Mouse (Mus musculus) heart, adult 2 months (tissue): ENCODE data around the gene Olfr449. TPM values are rescaled to one million over a fixed set of nuclear protein-coding genes. Genes with fewer than 3 reads are reported as not detected.

Experiments
- DNase-seq, 2 experiments: peaks; one replicate each; pipeline ENCODE4 v3.0.0; 2021
- H3K27ac ChIP-seq: fragments of 200-600 bp; 2 replicates; pipeline ENCODE4 v1.8.1; 2022
- H3K27me3 ChIP-seq: fragments of 200-500 bp; 2 replicates; pipeline ENCODE4 v1.6.1; 2012; ENCODE audit warnings: mild to moderate bottlenecking, low read length, inconsistent platforms, mixed read lengths; ENCODE audit not compliant: control insufficient read depth, insufficient read depth
- H3K36me3 ChIP-seq: fragments of 200-500 bp; 2 replicates; pipeline ENCODE4 v1.6.1; 2012; ENCODE audit warnings: low read length, inconsistent platforms; ENCODE audit not compliant: control insufficient read depth, insufficient read depth
- H3K4me1 ChIP-seq: fragments of 200-500 bp; 2 replicates; pipeline ENCODE4 v1.6.1; 2011; ENCODE audit warnings: low read length; ENCODE audit not compliant: control insufficient read depth, insufficient read depth
- H3K4me3 ChIP-seq: fragments of 200-600 bp; 2 replicates; pipeline ENCODE4 v1.8.1; 2022
- H3K79me2 ChIP-seq: fragments of 200-500 bp; replicated peaks from 2 replicates; pipeline ENCODE4 v1.6.1; 2012; ENCODE audit warnings: mild to moderate bottlenecking, inconsistent platforms, low read length, moderate library complexity, mixed read lengths; ENCODE audit not compliant: control insufficient read depth, insufficient read depth
- H3K9ac ChIP-seq: fragments of 200-500 bp; 2 replicates; pipeline ENCODE4 v1.6.1; 2012; ENCODE audit warnings: low read depth, mild to moderate bottlenecking, control low read depth, inconsistent platforms, low read length, mixed read lengths
- CTCF ChIP-seq: fragments of 200-600 bp; IDR thresholded peaks from 2 replicates; pipeline ENCODE4 v1.8.1; 2022; ENCODE audit warnings: antibody characterized with exemption, mild to moderate bottlenecking, moderate library complexity
- EP300 ChIP-seq: fragments of 200-500 bp; IDR thresholded peaks from 2 replicates; pipeline ENCODE4 v1.6.1; 2011; ENCODE audit warnings: low read depth, low read length, control low read depth; ENCODE audit not compliant: insufficient read depth
- POLR2A ChIP-seq: fragments of 200-500 bp; IDR thresholded peaks from 2 replicates; pipeline ENCODE4 v1.6.1; 2011; ENCODE audit warnings: mild to moderate bottlenecking, low read depth, low read length, control low read depth; ENCODE audit not compliant: insufficient read depth
- WGBS: fragments of 180-500 bp; shearing (Covaris S2); methylation state at CpG from one replicate; pipeline ENCODE4 v1.1.7; 2018; 5-methylcytosine and 5-hydroxymethylcytosine counted together
- intact Hi-C: fragments of 180-260 bp; cut with DNase I; formaldehyde crosslinking; loops from one replicate; pipeline ENCODE4 v1.15.1; 2025
- long read RNA-seq: library from polyadenylated mRNA; stranded (forward); transcript quantifications from one replicate; pipeline ENCODE4 v2.0.0, GENCODE M21; 2021
- polyA plus RNA-seq: library from polyadenylated mRNA; depleted of rRNA; stranded (reverse); fragments of >200 nt; gene quantifications from 2 replicates; pipeline ENCODE4 v1.2.3, GENCODE M21; 2012; rRNA removed
- total RNA-seq, 2 experiments: library from RNA; stranded (reverse); gene quantifications; 2 replicates each; pipeline ENCODE4 v1.2.3; 2021

The Olfr449 gene
- total RNA-seq (not detected), polyA plus RNA-seq (not detected in 2 replicates)
- long read RNA-seq, result 0 reads

GRCm38 (mm10) chr6:42834084-42834483, at the start of gene Olfr449:
TSS of gene Olfr449 (plus strand) at chr6:42834384.
- no peak for TF ChIP-seq POLR2A
- TF ChIP-seq EP300, result no peak
- TF ChIP-seq CTCF, result no peak
- no peaks in the 10 kb centered on the region for H3K36me3 ChIP-seq
- no peaks in the 10 kb centered on the region for H3K4me1 ChIP-seq
- no peak for DNase-seq
- intact Hi-C loops, result no loop called here
- H3K4me3 ChIP-seq, result no peak within 1 kb of the TSS
- no peaks in the 10 kb centered on the region for H3K27me3 ChIP-seq
- no peak within 1 kb of the TSS for H3K27ac ChIP-seq
- no peaks in the 10 kb centered on the region for H3K79me2 ChIP-seq
- H3K9ac ChIP-seq, result no peak within 1 kb of the TSS

GRCm38 (mm10) chr6:42784793-42785192, 49.4 kb upstream of the Olfr449 start, which contains the start of gene Olfr452:
TSS of gene Olfr452 (plus strand) at chr6:42785093.
- no peak within 1 kb of the TSS for H3K4me3 ChIP-seq
- H3K79me2 ChIP-seq, result no peaks in the 10 kb centered on the region
- no peak for TF ChIP-seq EP300
- TF ChIP-seq CTCF, result no peak
- TF ChIP-seq POLR2A, result no peak
- no peak within 1 kb of the TSS for H3K9ac ChIP-seq
- no peaks in the 10 kb centered on the region for H3K27me3 ChIP-seq
- intact Hi-C loops, result no loop called here
- DNase-seq, result no peak
- no peaks in the 10 kb centered on the region for H3K36me3 ChIP-seq
- H3K4me1 ChIP-seq, result no peaks in the 10 kb centered on the region
- no peak within 1 kb of the TSS for H3K27ac ChIP-seq

- no peak for DNase-seq
- Histone ChIP-seq H3K4me3 (no peak overlapping the region), H3K9ac (no peak overlapping the region), H3K27me3 (no peaks in the 10 kb centered on the region), H3K79me2 (no peaks in the 10 kb centered on the region), H3K27ac (no peak overlapping the region), H3K4me1 (no peaks in the 10 kb centered on the region), H3K36me3 (no peaks in the 10 kb centered on the region)
- intact Hi-C loops, result no loop called here
- TF ChIP-seq POLR2A (no peak), CTCF (peak; percentile 31), EP300 (no peak)
- 43% methylated on average over 4 of the region's 4 CpGs for WGBS
Observed at GRCm38 (mm10) chr6:42790247-42790948, 43.8 kb upstream of the Olfr449 start.

- no peak for TF ChIP-seq CTCF
- TF ChIP-seq EP300, result no peak
- no peak for TF ChIP-seq POLR2A
- Histone ChIP-seq H3K4me3 (no peak overlapping the region), H3K27me3 (no peaks in the 10 kb centered on the region), H3K79me2 (no peaks in the 10 kb centered on the region), H3K9ac (no peak overlapping the region), H3K36me3 (no peaks in the 10 kb centered on the region), H3K4me1 (no peaks in the 10 kb centered on the region), H3K27ac (no peak overlapping the region)
- WGBS, result 75% methylated on average over 9 of the region's 9 CpGs
- intact Hi-C loops, result no loop called here
- DNase-seq, result no peak
Observed at GRCm38 (mm10) chr6:42790949-42791556, 43.1 kb upstream of the Olfr449 start.

- H3K9ac ChIP-seq, result no peak overlapping the region
- H3K4me3 ChIP-seq, result no peak overlapping the region
- intact Hi-C loops, result no loop called here
- H3K79me2 ChIP-seq, result no peaks in the 10 kb centered on the region
- 84% methylated on average over 3 of the region's 3 CpGs for WGBS
- no peak overlapping the region for H3K27ac ChIP-seq
- H3K36me3 ChIP-seq, result no peaks in the 10 kb centered on the region
- TF ChIP-seq POLR2A (no peak), EP300 (no peak), CTCF (no peak)
- no peaks in the 10 kb centered on the region for H3K27me3 ChIP-seq
- no peaks in the 10 kb centered on the region for H3K4me1 ChIP-seq
- DNase-seq, result no peak
Observed at GRCm38 (mm10) chr6:42794982-42795381, 39.2 kb upstream of the Olfr449 start.

GRCm38 (mm10) chr6:42811639-42812038, 22.5 kb upstream of the Olfr449 start, which contains the start of gene Olfr450:
TSS of gene Olfr450 (plus strand) at chr6:42811939.
- WGBS, result 77% methylated on average over 1 of the region's 1 CpGs
- no peak within 1 kb of the TSS for H3K27ac ChIP-seq

More at GRCm38 (mm10) chr6:42811639-42812038, 22.5 kb upstream of the Olfr449 start, which contains the start of gene Olfr450:
- intact Hi-C loops, result no loop called here
- H3K79me2 ChIP-seq, result no peaks in the 10 kb centered on the region
- no peak within 1 kb of the TSS for H3K9ac ChIP-seq
- no peaks in the 10 kb centered on the region for H3K27me3 ChIP-seq
- H3K4me3 ChIP-seq, result no peak within 1 kb of the TSS
- no peaks in the 10 kb centered on the region for H3K4me1 ChIP-seq
- DNase-seq, result no peak
- no peaks in the 10 kb centered on the region for H3K36me3 ChIP-seq
- TF ChIP-seq CTCF, result no peak
